Mouse (Mus musculus): Measurements from ENCODE around the gene Emsy. TPM values are rescaled to one million over a fixed set of nuclear protein-coding genes. Genes with fewer than 3 reads are reported as not detected.
A peak's percentile ranks its signal among the peaks of the same experiment; 100 is the strongest.

The Emsy gene
- polyA plus RNA-seq, 1 experiment from 2014 or later: 14.1 TPM

DNA sequence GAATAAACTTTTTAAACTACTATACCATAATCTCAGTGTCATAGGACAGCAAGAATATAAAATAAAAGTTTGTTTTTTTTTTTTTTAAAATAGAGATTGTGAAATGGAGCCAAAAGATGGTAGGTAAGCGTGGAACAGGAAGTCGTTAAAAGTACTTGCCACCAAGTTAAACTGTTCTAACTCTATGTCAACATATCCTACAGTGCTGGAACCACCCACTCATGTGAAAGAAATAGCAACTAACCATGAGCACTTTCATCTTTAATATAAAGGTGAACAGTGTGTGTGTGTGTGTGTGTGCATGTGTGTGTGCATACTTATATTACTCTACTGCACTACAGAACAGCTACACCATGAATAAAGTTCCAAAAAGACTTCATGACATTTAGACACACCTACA is 38.8 kb downstream of the Emsy start:
- Histone ChIP-seq H3K36me3 (ENCODE audit: insufficient read depth, low read length) (peaks cover 13% of the 10 kb centered on the region), H3K4me1 (replicated peaks; ENCODE audit: insufficient read depth, low read length) (no peaks in the 10 kb centered on the region), H3K9me3 (replicated peaks; ENCODE audit: low read length) (no peaks in the 10 kb centered on the region), H3K27me3 (ENCODE audit: insufficient read depth, low read length) (no peaks in the 10 kb centered on the region), H3K27ac (no peak overlapping the region), H3K4me2 (ENCODE audit: low read length) (no peak overlapping the region), H3K4me3 (replicated peaks; ENCODE audit: low read depth, low read length) (no peak overlapping the region), H3K9ac (ENCODE audit: low read depth, low read length) (no peak overlapping the region)
- ATAC-seq (replicated peaks; ENCODE audit: low FRiP score, low read depth) (no peak), DNase-seq (ENCODE audit: low spot score) (no peak)
- no peak for TF ChIP-seq CTCF (IDR thresholded peaks at IDR 0.05; ENCODE audit: low read depth)
- WGBS: 81% methylated on average over 2 of the region's 2 CpGs

DNA sequence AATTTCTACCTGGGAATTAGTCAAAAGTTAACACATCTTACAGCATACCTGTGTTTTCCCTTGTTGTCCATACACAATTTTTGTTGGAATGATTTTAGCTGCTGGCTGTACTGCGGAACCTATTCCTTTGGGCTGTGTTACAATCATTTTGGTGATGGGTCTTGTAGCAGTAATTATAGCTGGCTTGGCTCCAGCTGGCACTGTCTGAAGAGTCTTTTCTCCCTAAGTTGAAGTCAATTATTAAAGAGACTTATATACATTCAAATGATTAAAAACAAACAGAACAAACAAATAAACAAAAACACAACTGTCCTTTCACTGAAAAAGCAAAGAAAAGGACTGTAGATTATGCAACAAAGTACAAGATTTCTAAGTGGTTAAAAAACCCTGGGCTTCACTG is 43.6 kb downstream of the Emsy start:
- no peak for TF ChIP-seq CTCF (IDR thresholded peaks at IDR 0.05; ENCODE audit: low read depth)
- H3K9me3 ChIP-seq (replicated peaks; ENCODE audit: low read length): no peaks in the 10 kb centered on the region
- H3K27me3 ChIP-seq (ENCODE audit: insufficient read depth, low read length): no peaks in the 10 kb centered on the region
- no peak overlapping the region for H3K4me2 ChIP-seq (ENCODE audit: low read length)
- peaks cover 9% of the 10 kb centered on the region; the same call in 1 of the 2 replicates for H3K36me3 ChIP-seq (ENCODE audit: insufficient read depth, low read length)
- H3K4me1 ChIP-seq (replicated peaks; ENCODE audit: insufficient read depth, low read length): no peaks in the 10 kb centered on the region
- WGBS: 96% methylated on average over 1 of the region's 1 CpGs
- H3K4me3 ChIP-seq (replicated peaks; ENCODE audit: low read depth, low read length): no peak overlapping the region
- H3K27ac ChIP-seq: no peak overlapping the region
- no peak overlapping the region for H3K9ac ChIP-seq (ENCODE audit: low read depth, low read length)
- DNase-seq (ENCODE audit: low spot score): no peak
- no peak for ATAC-seq (replicated peaks; ENCODE audit: low FRiP score, low read depth)

DNA sequence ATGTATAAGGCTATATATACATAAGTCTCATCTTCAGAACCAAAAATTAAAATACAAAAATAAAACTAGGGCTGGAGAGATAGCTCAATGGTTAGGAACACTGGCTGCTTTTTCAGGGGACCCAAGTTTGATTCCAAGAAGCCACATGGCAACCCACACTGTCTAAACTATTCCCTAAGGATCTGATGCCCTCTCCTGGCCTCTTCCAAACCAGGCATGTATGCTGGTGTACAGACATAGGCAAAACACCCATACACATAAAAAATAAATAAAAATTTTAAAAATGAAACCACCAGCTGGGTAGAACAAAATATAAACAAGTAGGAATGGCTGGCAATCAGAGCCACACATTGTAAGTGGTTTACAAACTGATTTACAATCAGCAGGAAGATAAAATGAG is 48.1 kb downstream of the Emsy start:
- no peak for DNase-seq (ENCODE audit: low spot score)
- TF ChIP-seq CTCF (IDR thresholded peaks at IDR 0.05; ENCODE audit: low read depth): peak; percentile 23; the same call in 1 of the 2 replicates
- no peaks in the 10 kb centered on the region for H3K9me3 ChIP-seq (replicated peaks; ENCODE audit: low read length)
- H3K4me2 ChIP-seq (ENCODE audit: low read length): no peak overlapping the region
- H3K4me1 ChIP-seq (replicated peaks; ENCODE audit: insufficient read depth, low read length): no peaks in the 10 kb centered on the region
- H3K4me3 ChIP-seq (replicated peaks; ENCODE audit: low read depth, low read length): no peak overlapping the region
- no peak overlapping the region for H3K9ac ChIP-seq (ENCODE audit: low read depth, low read length)
- no peak overlapping the region for H3K27ac ChIP-seq
- H3K36me3 ChIP-seq (ENCODE audit: insufficient read depth, low read length): 0 out of 2 replicates have a peak, but pooled peaks cover 5% of the 10 kb centered on the region
- H3K27me3 ChIP-seq (ENCODE audit: insufficient read depth, low read length): no peaks in the 10 kb centered on the region
- ATAC-seq (replicated peaks; ENCODE audit: low FRiP score, low read depth): no peak

DNA sequence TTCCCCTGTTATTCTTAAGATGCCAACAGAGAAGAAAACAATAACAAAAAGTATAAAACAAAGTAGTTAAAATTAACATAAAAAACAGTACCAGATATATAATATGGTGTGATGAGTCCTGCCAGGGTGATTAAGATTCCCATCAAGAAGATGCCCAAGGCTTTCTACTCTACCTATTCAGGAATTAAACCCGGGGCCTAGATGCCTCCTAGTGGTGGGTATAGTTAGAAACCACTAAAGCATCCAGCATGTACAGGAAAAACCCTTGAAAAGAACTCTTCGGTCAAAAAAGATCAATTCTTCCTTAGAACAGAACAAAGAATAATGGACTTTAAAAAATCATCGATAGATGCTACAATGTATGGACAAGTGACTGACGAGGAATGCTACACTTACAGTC is 49.4 kb downstream of the Emsy start:
- Histone ChIP-seq H3K27me3 (ENCODE audit: insufficient read depth, low read length) (no peaks in the 10 kb centered on the region), H3K4me1 (replicated peaks; ENCODE audit: insufficient read depth, low read length) (no peaks in the 10 kb centered on the region), H3K9me3 (replicated peaks; ENCODE audit: low read length) (no peaks in the 10 kb centered on the region), H3K4me3 (replicated peaks; ENCODE audit: low read depth, low read length) (no peak overlapping the region), H3K27ac (no peak overlapping the region), H3K9ac (ENCODE audit: low read depth, low read length) (no peak overlapping the region), H3K4me2 (ENCODE audit: low read length) (no peak overlapping the region), H3K36me3 (ENCODE audit: insufficient read depth, low read length) (0 out of 2 replicates have a peak, but pooled peaks cover 6% of the 10 kb centered on the region)
- WGBS: 83% methylated on average over 4 of the region's 4 CpGs
- TF ChIP-seq CTCF (IDR thresholded peaks at IDR 0.05; ENCODE audit: low read depth): peak; percentile 65
- peak; percentile 54 for DNase-seq (ENCODE audit: low spot score)
- no peak for ATAC-seq (replicated peaks; ENCODE audit: low FRiP score, low read depth)

DNA sequence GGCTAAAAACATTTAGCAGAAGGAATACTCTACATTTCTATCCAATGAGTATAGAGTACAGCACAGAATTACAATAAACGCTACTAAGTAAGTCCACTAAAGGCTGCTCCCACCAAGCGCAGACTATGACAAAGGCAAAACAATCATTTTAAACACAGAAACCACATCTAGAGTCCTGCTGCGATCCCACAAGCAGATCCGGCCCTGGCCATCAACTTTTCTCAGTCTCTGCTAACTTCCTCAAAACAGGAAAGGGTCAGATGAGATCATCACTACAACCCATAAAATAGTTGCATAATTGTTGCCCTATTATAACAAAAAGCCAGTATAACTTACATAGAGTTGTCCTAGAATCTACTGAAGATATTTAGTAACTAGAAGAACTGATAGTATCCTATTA is 54.9 kb downstream of the Emsy start:
- DNase-seq (ENCODE audit: low spot score): no peak
- no peak for TF ChIP-seq CTCF (IDR thresholded peaks at IDR 0.05; ENCODE audit: low read depth)
- Histone ChIP-seq H3K36me3 (ENCODE audit: insufficient read depth, low read length) (0 out of 2 replicates have a peak, but pooled peaks cover 10% of the 10 kb centered on the region), H3K4me2 (ENCODE audit: low read length) (no peak overlapping the region), H3K9me3 (replicated peaks; ENCODE audit: low read length) (no peaks in the 10 kb centered on the region), H3K4me3 (replicated peaks; ENCODE audit: low read depth, low read length) (no peak overlapping the region), H3K4me1 (replicated peaks; ENCODE audit: insufficient read depth, low read length) (no peaks in the 10 kb centered on the region), H3K9ac (ENCODE audit: low read depth, low read length) (no peak overlapping the region), H3K27me3 (ENCODE audit: insufficient read depth, low read length) (no peaks in the 10 kb centered on the region), H3K27ac (no peak overlapping the region)
- WGBS: 79% methylated on average over 4 of the region's 4 CpGs
- ATAC-seq (replicated peaks; ENCODE audit: low FRiP score, low read depth): no peak

DNA sequence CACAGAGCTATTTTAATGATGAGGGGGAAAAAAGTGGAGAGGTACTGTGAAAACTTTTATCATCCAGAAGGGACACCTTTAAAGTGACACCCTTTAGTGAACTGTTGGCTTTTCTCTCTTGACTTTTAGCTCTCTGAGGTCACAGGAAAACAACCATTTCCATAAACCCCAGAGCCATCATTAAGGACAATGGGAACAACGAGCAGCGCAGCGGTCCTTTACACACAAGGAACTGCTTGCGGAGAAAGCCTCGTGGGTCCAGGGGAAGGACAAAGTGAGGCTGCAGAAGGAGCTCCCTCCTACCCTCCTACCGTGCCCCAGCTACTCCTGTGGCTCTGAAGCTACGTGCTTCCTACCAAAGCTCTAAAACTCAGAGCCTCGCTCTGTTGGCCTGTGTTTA is 59.2 kb downstream of the Emsy start:
- no peak for TF ChIP-seq CTCF (IDR thresholded peaks at IDR 0.05; ENCODE audit: low read depth)
- Histone ChIP-seq H3K36me3 (ENCODE audit: insufficient read depth, low read length) (peaks cover 39% of the 10 kb centered on the region), H3K9me3 (replicated peaks; ENCODE audit: low read length) (no peaks in the 10 kb centered on the region), H3K27me3 (ENCODE audit: insufficient read depth, low read length) (no peaks in the 10 kb centered on the region), H3K27ac (no peak overlapping the region), H3K4me2 (ENCODE audit: low read length) (no peak overlapping the region), H3K4me3 (replicated peaks; ENCODE audit: low read depth, low read length) (no peak overlapping the region), H3K4me1 (replicated peaks; ENCODE audit: insufficient read depth, low read length) (no peaks in the 10 kb centered on the region), H3K9ac (ENCODE audit: low read depth, low read length) (no peak overlapping the region)
- no peak for ATAC-seq (replicated peaks; ENCODE audit: low FRiP score, low read depth)
- DNase-seq (ENCODE audit: low spot score): no peak
- WGBS: 71% methylated on average over 8 of the region's 8 CpGs

DNA sequence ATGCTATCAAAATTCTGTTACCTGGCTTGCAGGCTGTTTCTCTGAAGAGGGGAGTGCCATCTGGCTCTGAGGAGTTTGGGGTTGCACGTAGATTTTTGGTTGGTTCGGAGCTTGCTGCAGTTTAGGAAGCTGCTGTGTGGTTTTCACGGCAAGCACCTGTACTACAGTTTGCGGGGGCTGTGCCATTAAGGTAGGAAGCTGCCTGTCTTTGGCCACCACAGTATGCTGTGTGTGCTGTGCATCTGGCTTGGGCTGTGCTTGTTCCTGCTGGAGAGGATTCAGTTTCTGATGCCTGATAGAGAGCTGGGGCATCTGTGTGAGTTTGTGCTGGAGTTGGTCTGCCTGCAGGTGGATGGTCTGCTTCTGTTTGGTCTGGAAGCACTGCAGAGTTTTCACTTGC is 61.9 kb downstream of the Emsy start:
- no peak overlapping the region for H3K4me2 ChIP-seq (ENCODE audit: low read length)
- 91% methylated on average over 4 of the region's 4 CpGs for WGBS
- H3K9me3 ChIP-seq (replicated peaks; ENCODE audit: low read length): no peaks in the 10 kb centered on the region
- no peaks in the 10 kb centered on the region for H3K27me3 ChIP-seq (ENCODE audit: insufficient read depth, low read length)
- no peak for TF ChIP-seq CTCF (IDR thresholded peaks at IDR 0.05; ENCODE audit: low read depth)
- no peak for DNase-seq (ENCODE audit: low spot score)
- no peak overlapping the region for H3K27ac ChIP-seq
- no peak for ATAC-seq (replicated peaks; ENCODE audit: low FRiP score, low read depth)
- H3K36me3 ChIP-seq (ENCODE audit: insufficient read depth, low read length): peaks cover 51% of the 10 kb centered on the region
- H3K4me3 ChIP-seq (replicated peaks; ENCODE audit: low read depth, low read length): no peak overlapping the region
- H3K4me1 ChIP-seq (replicated peaks; ENCODE audit: insufficient read depth, low read length): no peaks in the 10 kb centered on the region
- no peak overlapping the region for H3K9ac ChIP-seq (ENCODE audit: low read depth, low read length)
